Mouse (Mus musculus) v-Abl transformed pro-B cells (cell line): ENCODE measurements around the gene Acoxl.

Source experiments
- in situ Hi-C, 2 experiments: fragments of 400-800 bp; cut with MboI; formaldehyde crosslinking; loops; one replicate each; pipeline ENCODE4 v1.15.1; 2025; ENCODE audit not compliant: unreplicated experiment in 2 of 2

The Acoxl gene

DNA sequence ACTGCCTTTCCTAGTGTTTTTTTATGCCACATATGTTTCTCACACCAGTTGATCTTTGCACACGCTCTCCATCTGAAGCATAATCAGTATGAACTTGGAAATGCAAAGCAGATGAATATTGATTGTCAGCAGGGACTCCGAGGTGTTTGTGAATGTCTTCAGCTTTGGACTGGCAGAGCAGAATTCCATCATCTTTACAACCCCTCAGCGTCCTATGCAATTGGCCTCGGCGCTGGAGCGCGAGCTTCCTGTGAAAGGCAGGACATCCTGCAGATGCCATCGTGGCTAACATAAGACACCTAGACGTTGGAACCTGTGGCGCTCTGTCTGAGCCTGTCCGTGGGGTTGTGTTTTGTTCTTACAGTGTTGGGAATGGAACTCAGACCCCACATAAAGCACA is 292.8 kb downstream of the Acoxl start:
- in situ Hi-C loops: loop anchor here (5.0 to 25.0 kb wide), 4 partner anchors 161 to 431 kb away; partner anchors contain the start of gene Bub1 (in 1 of the 2)

DNA sequence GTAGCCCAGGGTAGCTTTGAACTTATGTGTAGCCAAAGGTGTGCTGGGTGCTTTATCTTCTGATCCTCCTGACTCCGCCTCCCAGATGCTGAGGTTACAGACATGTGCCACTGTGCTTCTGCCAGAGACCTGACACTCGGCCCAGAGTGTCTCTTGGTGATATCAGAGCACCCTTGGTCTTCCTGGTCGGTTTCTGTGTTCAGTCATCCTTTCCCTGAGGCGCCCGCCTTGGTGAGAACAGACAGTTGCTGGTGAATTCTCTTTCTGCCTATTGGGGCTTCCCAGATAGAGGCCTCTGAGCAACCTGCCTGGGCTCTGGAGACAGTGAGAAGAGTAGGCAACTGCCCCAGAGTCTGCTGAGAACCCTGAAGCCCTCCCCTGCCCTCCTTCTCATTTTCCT is 294.0 kb downstream of the Acoxl start:
- in situ Hi-C loops: loop anchor here (5.0 to 25.0 kb wide), 4 partner anchors 160 to 430 kb away; partner anchors contain the start of gene Bub1 (in 1 of the 2)

DNA sequence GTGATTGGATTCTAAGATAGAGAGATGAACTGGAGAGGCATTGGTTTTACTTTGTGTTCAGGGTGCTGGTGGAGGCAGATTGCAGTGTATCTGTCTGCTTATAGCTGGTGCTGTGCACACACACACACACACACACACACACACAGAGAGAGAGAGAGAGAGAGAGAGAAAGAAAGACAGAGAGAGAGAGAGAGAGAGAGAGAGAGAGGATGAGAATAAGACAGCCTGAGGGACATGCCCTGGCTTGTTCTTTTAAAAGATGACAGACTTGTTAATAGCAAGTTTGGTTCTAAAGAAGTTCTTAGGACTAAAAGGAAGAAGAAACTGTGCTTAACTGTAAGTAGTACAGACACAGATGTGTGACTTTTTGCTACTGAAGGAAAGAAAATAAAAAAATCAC is 295.2 kb downstream of the Acoxl start:
- in situ Hi-C loops: loop anchor here (5.0 to 25.0 kb wide), 4 partner anchors 158 to 428 kb away; partner anchors contain the start of gene Bub1 (in 1 of the 2)

DNA sequence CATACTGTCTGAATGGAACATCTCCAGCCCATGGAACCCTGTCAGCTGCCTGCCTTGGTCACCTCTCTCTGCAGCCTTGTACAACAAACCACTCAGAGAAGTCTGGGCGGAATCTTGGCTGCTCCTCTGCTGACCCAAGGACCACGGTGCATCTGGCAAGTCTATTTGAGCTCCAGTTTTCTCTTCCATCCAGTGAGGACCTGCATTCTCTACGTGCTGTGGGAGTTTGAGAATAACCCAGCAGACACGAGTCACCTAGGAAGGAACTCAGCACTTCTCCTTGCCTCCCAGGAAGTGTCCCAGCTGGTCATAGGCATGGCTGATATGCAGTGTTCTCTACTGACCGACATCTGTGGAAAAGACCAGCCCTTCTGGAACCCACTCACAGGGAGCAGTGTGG is 295.8 kb downstream of the Acoxl start:
- in situ Hi-C loops: loop anchor here (5.0 to 25.0 kb wide), 4 partner anchors 158 to 428 kb away; partner anchors contain the start of gene Bub1 (in 1 of the 2)

DNA sequence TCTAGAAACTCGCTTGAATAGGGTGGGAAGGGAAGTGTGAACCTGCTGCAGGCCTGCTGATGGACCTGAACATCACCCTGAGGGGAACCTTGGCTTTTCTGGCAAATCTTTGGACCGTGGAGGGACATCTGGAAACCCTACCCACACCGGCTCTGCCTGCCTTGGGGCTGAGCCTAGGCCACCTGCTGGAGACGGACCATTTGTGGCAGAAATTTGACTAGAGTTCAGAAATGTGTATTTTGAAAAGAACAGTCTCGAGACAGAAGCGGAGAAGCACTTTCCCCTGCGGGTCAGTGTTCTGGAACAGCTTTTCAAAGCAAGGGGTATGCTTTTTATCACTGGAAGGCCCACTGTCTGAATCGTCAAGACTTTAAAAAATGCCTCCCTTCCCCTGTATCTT is 296.3 kb downstream of the Acoxl start:
- in situ Hi-C loops: loop anchor here (5.0 to 25.0 kb wide), 5 partner anchors 67 to 427 kb away; partner anchors contain the start of gene Bub1 (in 1 of the 2)

DNA sequence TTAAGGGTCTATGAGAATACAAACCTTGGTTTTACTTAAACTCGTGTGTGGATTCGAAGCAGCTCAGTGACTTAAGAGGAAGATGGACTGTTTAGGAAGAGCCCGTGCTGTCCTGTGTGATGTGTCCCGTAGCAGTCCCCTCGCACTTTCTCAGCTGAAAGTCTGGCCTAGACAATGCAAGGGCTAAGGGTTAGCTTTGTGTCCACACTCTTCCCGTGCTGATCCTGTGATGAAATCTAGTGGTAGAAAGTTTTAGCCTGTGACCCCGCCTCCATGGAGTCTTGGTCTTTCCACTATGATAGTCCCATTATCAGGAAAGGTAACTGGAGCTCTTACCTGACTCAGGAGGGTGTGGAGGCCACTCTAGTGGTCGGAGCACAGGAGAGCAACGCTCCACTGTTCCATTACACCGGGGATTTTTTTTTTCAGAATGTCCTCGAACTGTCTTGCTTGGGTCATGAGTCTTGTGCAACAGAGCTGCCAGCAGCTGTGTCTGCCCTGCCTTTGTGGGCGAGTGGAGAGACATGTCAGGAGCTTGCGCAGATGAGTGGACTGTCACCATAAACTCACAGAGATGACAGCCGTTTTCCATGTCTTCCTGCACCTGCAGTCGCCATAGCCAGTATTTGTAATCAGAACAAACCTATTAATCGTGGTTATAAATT is 298.2 kb downstream of the Acoxl start:
- in situ Hi-C loops: loop anchor here (5.0 to 25.0 kb wide), 3 partner anchors 65 to 425 kb away; no protein-coding TSS in a partner anchor

DNA sequence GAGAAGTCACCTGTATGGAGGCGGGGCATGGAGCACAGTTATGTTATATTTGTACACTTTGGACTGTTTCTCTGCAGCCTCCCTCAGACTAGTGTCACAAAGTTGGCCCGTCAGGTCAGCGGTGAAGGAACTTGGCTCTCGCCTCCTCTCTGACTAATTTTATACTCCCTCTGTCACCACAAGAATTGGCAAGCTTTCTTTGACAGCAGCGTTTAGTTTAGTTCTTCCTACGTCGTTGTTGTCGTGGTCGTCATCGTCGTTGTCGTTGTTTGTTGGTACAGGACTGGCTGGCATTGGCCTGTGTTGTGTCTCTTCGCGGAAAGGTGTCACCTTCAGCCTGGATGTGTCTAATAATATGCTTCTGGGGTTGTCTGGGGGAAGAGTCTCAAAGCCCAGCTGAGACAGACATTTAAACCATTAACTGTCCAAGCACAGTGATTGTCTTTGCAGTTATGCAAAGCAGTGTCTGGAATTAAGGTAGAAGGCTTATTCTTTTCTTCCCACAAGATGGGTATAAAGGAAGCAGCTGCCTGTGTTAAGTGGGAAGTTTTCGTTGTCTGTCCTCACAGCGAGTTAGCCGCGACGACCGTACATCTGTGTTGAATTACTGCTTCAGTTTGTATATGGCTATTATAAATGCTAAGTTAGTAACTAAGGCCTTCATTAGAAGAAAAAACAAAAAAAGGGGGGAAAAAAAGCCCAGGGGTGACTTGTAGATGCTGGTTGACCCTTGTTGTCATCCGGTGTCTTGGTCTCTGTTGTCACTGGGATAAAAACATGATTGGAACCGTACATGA is 299.0 kb downstream of the Acoxl start:
- in situ Hi-C loops: loop anchor here (5.0 to 25.0 kb wide), 3 partner anchors 65 to 425 kb away; no protein-coding TSS in a partner anchor

DNA sequence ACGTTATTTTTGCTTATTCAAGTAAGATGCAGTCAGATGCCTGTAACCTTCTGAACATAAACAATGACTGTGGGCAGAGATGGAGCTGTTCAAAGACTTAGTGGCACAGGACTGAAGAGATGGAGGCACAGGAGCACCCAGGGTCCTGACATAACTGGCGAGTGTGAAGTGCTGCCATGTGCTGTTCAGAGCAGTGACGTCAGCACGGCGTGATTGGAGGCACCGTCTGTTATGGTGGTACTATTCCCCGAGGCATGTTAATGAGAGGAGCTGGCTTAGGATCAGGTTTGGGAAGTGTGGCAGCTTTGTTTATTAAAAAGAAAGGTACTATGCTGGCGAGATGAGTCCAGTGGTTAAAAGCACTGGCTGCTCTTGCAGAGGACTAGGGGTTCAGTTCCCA is 300.2 kb downstream of the Acoxl start:
- in situ Hi-C loops: loop anchor here (5.0 to 25.0 kb wide), 3 partner anchors 63 to 423 kb away; no protein-coding TSS in a partner anchor

DNA sequence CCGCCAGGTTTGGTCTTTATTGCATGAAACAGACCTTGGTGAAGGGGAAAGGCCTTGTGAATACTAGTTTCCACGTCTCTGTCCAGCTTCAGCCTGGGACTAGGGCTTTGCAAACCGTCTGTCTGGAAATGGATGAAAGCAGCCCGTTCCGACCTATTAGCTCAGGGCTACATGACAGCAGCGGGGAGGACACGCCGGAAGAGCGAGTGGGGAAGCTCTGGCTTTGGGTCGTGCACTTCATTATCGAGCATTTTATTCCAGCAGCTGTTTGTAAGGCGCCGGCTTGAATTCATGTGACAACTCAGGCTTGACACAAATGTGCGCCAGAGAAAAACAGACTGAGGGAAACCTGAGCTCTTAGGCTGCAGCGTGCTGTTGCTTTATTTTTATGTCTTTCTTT is 301.1 kb downstream of the Acoxl start:
- in situ Hi-C loops: loop anchor here (5.0 to 25.0 kb wide), 3 partner anchors 63 to 423 kb away; no protein-coding TSS in a partner anchor

DNA sequence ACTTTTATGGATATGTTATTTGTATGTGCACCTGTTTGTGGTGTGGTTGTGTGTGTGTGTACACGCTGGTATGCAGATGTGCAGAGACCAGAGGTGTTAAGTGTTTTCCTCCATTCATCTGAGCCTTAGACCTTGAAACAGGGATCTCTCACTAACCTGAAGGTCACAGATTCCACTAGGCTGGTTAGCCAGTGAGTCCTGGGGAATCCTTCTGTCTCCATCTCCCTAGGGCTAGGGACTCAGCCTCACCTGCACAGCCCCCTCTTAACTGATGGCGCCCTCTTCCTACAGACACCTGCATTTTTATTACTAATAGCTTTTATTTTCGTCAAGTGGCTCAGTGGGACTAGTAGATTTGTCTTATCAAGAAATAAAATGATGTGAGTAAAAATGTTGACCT is 301.5 kb downstream of the Acoxl start:
- in situ Hi-C loops: loop anchor here in 1 of 2 experiments (25.0 kb wide), 1 partner anchor 422 kb away; no protein-coding TSS in a partner anchor

DNA sequence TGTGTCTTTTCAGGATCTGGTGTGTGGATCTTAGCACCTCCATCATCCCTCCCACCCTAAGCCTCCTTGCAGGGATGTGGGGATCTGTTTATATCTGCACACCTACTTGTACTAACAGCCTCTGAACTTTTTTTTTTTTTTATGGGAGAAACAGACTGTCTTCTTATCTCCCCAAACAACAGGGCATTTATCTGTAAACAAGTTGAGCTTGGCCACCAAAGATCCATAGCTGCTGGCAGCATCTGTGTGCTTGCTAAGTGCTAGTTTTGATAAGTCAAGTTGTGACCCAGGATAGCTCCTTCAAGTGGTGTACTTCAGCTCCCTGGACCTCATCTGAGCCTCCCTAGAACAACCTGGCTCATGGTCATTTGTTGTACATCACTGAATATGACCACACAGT is 305.3 kb downstream of the Acoxl start:
- in situ Hi-C loops: loop anchor here in 1 of 2 experiments (25.0 kb wide), 1 partner anchor 418 kb away; no protein-coding TSS in a partner anchor

DNA sequence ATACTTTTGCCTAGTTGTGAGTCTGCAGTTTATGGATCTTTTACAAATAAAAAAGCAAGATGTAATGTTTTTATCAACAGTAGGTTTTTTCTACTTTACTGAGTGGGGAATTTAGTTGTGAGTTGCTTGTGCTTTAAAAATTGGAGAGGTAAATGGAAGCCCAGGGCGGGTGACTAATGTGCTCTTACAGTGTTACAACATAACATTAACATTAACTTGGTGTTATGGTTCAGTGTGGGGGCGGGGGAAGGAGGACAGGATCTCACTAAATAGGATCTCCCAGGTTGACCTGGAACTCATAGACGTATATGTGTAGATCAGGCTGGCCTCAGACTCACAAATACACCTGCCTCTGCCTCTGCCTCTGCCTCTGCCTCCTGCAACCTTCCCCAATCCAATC is 306.8 kb downstream of the Acoxl start:
- in situ Hi-C loops: loop anchor here in 1 of 2 experiments (25.0 kb wide), 1 partner anchor 417 kb away; no protein-coding TSS in a partner anchor

DNA sequence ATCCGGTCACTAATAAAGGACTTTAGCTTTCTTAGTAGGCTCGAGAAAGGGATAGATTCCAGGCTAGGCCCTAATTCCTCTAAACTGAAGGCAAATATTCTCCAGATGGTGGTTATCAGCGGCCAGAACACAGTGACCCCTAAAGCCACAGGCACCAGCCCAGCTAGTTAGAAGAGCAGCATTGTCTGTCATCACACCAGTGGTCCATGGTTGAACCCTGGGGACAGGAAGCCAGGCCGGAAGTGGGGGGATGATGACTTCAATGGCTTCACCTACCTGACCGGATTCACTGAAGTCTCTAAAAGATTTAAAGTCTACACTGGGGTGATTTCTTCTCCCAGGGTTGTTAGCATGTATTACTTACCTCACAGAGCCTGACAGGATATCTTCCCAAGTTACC is 310.9 kb downstream of the Acoxl start:
- in situ Hi-C loops: loop anchor here in 1 of 2 experiments (25.0 kb wide), 1 partner anchor 413 kb away; no protein-coding TSS in a partner anchor

DNA sequence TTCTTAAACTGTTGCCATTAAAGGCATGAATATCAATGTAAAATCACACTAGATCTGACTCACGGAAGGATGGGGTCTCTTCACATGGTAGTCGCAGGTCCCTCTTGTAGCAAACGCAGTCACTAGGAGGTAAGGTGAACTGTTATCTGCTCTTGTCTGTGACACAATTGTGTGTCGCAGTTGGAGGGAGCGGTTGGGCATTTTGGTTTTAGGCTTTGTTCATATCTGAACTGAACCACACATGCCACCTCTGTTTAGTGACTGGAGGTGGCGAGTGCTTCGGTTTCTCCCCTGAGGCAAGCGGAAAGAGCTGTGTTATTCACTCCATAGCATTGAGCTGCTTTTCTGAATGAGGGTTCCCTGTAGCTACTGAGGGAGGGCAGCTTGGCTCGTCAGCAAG is 313.5 kb downstream of the Acoxl start:
- in situ Hi-C loops: loop anchor here in 1 of 2 experiments (10.0 kb wide), 1 partner anchor 143 kb away; no protein-coding TSS in a partner anchor

DNA sequence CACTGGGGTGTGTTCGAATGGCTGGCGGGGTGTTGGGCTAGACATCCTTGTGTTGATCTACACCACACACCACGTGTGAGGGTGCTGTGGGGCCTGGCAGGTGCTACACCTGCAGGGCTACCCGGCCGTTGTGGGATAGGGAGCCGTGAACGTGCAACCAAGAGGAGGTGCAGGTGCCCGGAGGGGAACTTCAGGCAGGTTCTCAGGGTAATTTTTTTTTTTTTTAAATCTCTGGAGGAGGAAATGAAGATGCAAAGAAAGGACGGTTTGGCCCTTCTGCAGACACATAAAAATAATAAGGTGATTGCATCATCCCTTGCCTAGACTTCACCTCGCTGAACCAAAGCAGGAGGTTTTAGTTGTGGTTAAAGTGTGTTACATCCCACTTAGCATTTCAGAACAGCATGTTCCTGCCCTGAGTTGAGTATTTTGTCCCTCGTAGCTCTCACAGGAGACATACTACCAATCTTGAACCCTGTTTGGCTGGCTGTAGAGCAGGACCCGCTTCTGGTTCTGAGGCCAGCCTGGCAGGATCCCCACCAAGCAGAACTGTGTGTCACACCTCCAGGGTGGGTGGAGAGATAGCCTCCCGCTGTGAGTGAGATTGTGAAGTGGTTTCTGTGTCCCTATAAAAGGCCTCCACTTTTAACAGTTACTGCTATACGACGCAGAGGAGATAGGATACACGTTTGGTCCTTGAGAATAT is 314.3 kb downstream of the Acoxl start:
- in situ Hi-C loops: loop anchor here in 1 of 2 experiments (10.0 kb wide), 1 partner anchor 142 kb away; no protein-coding TSS in a partner anchor

DNA sequence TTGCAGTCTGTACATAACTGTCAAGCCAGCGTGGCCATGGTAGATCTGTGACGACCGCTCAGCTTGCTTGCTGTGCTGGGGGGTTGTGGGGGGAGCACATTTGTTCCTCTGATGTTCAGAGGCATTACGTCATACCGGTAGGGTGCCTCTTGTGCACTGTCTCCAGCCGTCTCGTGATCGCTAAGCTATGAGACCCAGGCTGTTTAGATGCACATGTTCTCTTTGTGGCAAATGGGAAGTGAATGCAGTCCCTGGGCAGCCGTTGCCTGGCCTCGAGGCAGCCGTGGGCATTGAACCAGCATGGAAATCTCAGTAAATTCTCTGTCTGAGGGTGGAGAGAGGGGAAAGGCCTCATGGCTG is 314.9 kb downstream of the Acoxl start:
- in situ Hi-C loops: loop anchor here in 1 of 2 experiments (10.0 kb wide), 1 partner anchor 141 kb away; no protein-coding TSS in a partner anchor

DNA sequence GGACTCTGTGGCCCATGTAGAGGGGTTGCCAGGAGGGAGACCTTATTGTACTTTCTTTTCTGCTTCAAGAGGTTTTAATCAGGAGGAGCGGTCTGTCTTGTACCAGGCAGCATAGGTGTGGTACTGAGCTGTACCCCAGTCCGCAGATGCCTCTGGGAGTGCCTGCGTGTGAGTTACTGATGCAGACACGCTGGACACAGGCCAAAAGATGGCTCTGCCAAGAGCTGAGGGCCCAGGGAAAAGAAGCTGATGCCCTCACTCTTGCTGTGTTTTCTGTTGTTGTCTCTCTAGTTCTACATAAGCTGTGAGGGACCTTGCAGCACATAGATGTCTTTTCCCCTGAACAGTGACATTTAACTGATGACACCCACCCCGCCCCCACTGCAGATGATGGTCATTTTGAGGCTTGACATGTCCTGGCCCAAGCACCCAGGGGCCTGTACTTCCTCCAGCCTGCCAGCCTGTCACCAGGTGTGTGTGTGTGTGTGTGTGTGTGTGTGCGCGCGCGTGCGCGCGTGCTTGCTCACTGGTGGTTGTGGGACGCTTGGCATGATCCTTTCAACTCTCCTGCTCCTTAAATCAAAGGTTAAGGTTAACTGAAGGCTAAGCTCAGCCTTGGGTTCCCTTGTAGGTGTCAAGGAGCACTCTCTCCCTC is 316.9 kb downstream of the Acoxl start:
- in situ Hi-C loops: loop anchor here in 1 of 2 experiments (10.0 kb wide), 1 partner anchor 139 kb away; no protein-coding TSS in a partner anchor

DNA sequence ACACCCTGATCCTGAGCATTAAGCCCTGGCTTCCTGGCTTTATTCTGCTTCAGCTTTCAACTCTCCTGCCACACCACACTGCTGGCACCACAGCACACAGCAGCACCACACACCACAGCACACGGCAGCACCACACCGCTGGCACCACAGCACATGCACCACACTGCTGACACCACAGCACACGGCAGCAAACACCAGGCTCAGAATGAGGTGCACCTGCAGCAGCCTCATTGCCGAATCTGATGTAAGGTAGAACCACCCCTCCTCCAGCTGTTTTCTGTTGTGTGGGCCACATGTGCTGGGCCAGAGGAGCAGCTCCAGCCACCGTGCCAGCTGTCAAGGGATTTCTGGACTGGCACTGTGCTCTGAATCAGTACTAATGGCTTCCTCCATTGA is 317.4 kb downstream of the Acoxl start:
- in situ Hi-C loops: loop anchor here in 1 of 2 experiments (10.0 kb wide), 1 partner anchor 139 kb away; no protein-coding TSS in a partner anchor
